Mouse (Mus musculus) small intestine, adult 2 months (tissue): Measurements from ENCODE around the gene Stat5b. TPM values are rescaled to one million over a fixed set of nuclear protein-coding genes. Genes with fewer than 3 reads are reported as not detected.

Experiments used
- H3K27ac ChIP-seq: fragments of 200-500 bp; 2 replicates; pipeline ENCODE4 v1.5.1; 2012; ENCODE audit warnings: low read depth, low read length, control low read depth, inconsistent platforms; ENCODE audit not compliant: insufficient read depth
- H3K27me3 ChIP-seq: fragments of 200-500 bp; 2 replicates; pipeline ENCODE4 v1.6.1; 2012; ENCODE audit warnings: mild to moderate bottlenecking, moderate library complexity, low read length, inconsistent platforms; ENCODE audit not compliant: control insufficient read depth, insufficient read depth
- H3K36me3 ChIP-seq: fragments of 200-500 bp; 2 replicates; pipeline ENCODE4 v1.6.1; 2012; ENCODE audit warnings: mild to moderate bottlenecking, low read length, control low read depth, inconsistent platforms; ENCODE audit not compliant: control insufficient read depth, insufficient read depth
- H3K4me1 ChIP-seq: fragments of 200-500 bp; 2 replicates; pipeline ENCODE4 v1.6.1; 2012; ENCODE audit warnings: low read length, inconsistent platforms, mixed read lengths; ENCODE audit not compliant: control insufficient read depth, insufficient read depth, insufficient read length
- H3K4me3 ChIP-seq: fragments of 200-500 bp; 2 replicates; pipeline ENCODE4 v1.5.1; 2012; ENCODE audit warnings: low read depth, mild to moderate bottlenecking, control low read depth, inconsistent platforms, low read length, moderate library complexity
- CTCF ChIP-seq: fragments of 200-500 bp; IDR thresholded peaks from 2 replicates; pipeline ENCODE4 v1.5.1; 2012; ENCODE audit warnings: low read depth, mild to moderate bottlenecking, control low read depth, inconsistent platforms, low read length, moderate library complexity, mixed read lengths; ENCODE audit not compliant: insufficient replicate concordance, insufficient read length; ENCODE audit errors: extremely low read depth
- POLR2A ChIP-seq: fragments of 200-500 bp; IDR thresholded peaks from 2 replicates; pipeline ENCODE4 v1.6.1; 2012; ENCODE audit warnings: low read depth, mild to moderate bottlenecking, control low read depth, inconsistent platforms, low read length, moderate library complexity
- WGBS: fragments of 180-500 bp; shearing (Covaris S2); methylation state at CpG from one replicate; pipeline ENCODE4 v1.1.7; 2018; 5-methylcytosine and 5-hydroxymethylcytosine counted together
- polyA plus RNA-seq: library from polyadenylated mRNA; depleted of rRNA; stranded (reverse); fragments of >200 nt; gene quantifications from 2 replicates; pipeline ENCODE4 v1.2.3, GENCODE M21; 2012

Stat5b gene
- polyA plus RNA-seq, 1 experiment: 9.6 TPM

- Histone ChIP-seq H3K36me3 (peaks cover 38% of the 10 kb centered on the region), H3K4me1 (peaks cover 3% of the 10 kb centered on the region; the same call in 1 of the 2 replicates), H3K27me3 (no peaks in the 10 kb centered on the region), H3K4me3 (no peak overlapping the region), H3K27ac (no peak overlapping the region)
- WGBS: 92% methylated on average over 3 of the region's 3 CpGs
- TF ChIP-seq POLR2A: no peak
- TF ChIP-seq CTCF: no peak
Measured at GRCm38 (mm10) chr11:100789702-100790101, 60.8 kb downstream of the Stat5b start.

GRCm38 (mm10) chr11:100785774-100786173, 64.8 kb downstream of the Stat5b start:
- WGBS: 89% methylated on average over 2 of the region's 2 CpGs
- peaks cover 58% of the 10 kb centered on the region for H3K36me3 ChIP-seq
- H3K27ac ChIP-seq: no peak overlapping the region
- no peak overlapping the region for H3K4me3 ChIP-seq
- H3K27me3 ChIP-seq: no peaks in the 10 kb centered on the region
- no peaks in the 10 kb centered on the region for H3K4me1 ChIP-seq
- TF ChIP-seq CTCF (no peak), POLR2A (no peak)

- TF ChIP-seq CTCF: no peak
- WGBS: 85% methylated on average over 8 of the region's 8 CpGs
- H3K36me3 ChIP-seq: peaks cover 49% of the 10 kb centered on the region
- H3K27ac ChIP-seq: no peak overlapping the region
- H3K4me1 ChIP-seq: no peaks in the 10 kb centered on the region
- H3K27me3 ChIP-seq: no peaks in the 10 kb centered on the region
- no peak overlapping the region for H3K4me3 ChIP-seq
Measured at GRCm38 (mm10) chr11:100784286-100784685, 66.2 kb downstream of the Stat5b start.

GRCm38 (mm10) chr11:100782568-100782967, 68.0 kb downstream of the Stat5b start:
- Histone ChIP-seq H3K4me1 (no peaks in the 10 kb centered on the region), H3K27ac (no peak overlapping the region), H3K36me3 (peaks cover 35% of the 10 kb centered on the region), H3K27me3 (no peaks in the 10 kb centered on the region), H3K4me3 (no peak overlapping the region)
- TF ChIP-seq POLR2A (no peak), CTCF (no peak)
- 83% methylated on average over 13 of the region's 13 CpGs for WGBS

- TF ChIP-seq POLR2A (no peak), CTCF (no peak)
- Histone ChIP-seq H3K4me3 (no peak overlapping the region), H3K27ac (no peak overlapping the region), H3K4me1 (no peaks in the 10 kb centered on the region), H3K36me3 (peaks cover 35% of the 10 kb centered on the region), H3K27me3 (no peaks in the 10 kb centered on the region)
- WGBS: 90% methylated on average over 15 of the region's 15 CpGs
Measured at GRCm38 (mm10) chr11:100781763-100782475, 68.6 kb downstream of the Stat5b start.

GRCm38 (mm10) chr11:100780247-100780646, 70.3 kb downstream of the Stat5b start:
- no peaks in the 10 kb centered on the region for H3K27me3 ChIP-seq
- no peak for TF ChIP-seq POLR2A
- no peak for TF ChIP-seq CTCF
- no peaks in the 10 kb centered on the region for H3K4me1 ChIP-seq
- WGBS: 87% methylated on average over 8 of the region's 8 CpGs
- H3K36me3 ChIP-seq: peaks cover 29% of the 10 kb centered on the region
- H3K27ac ChIP-seq: no peak overlapping the region
- no peak overlapping the region for H3K4me3 ChIP-seq

- WGBS: 60% methylated on average over 3 of the region's 3 CpGs
Measured at GRCm38 (mm10) chr11:100778069-100778468, 72.5 kb downstream of the Stat5b start.

GRCm38 (mm10) chr11:100775921-100776320, 74.6 kb downstream of the Stat5b start:
- Histone ChIP-seq H3K4me1 (peaks cover 4% of the 10 kb centered on the region; the same call in 1 of the 2 replicates), H3K36me3 (peaks cover 2% of the 10 kb centered on the region; the same call in 1 of the 2 replicates), H3K27ac (no peak overlapping the region), H3K4me3 (no peak overlapping the region), H3K27me3 (no peaks in the 10 kb centered on the region)
- TF ChIP-seq POLR2A: no peak
- TF ChIP-seq CTCF: no peak
- WGBS: 86% methylated on average over 10 of the region's 10 CpGs

More at GRCm38 (mm10) chr11:100778069-100778468, 72.5 kb downstream of the Stat5b start:
- H3K27ac ChIP-seq: no peak overlapping the region
- H3K4me1 ChIP-seq: no peaks in the 10 kb centered on the region
- no peak overlapping the region for H3K4me3 ChIP-seq
- no peaks in the 10 kb centered on the region for H3K27me3 ChIP-seq
- peaks cover 20% of the 10 kb centered on the region for H3K36me3 ChIP-seq
- TF ChIP-seq CTCF (no peak), POLR2A (no peak)
